8 mouse cellular contexts compared by ENCODE assay signal in genomic region chr13:74564331-74564727, GRCm38 (mm10).
DNase-seq lines count a peak whose midpoint lies in the region; ATAC-seq and TF ChIP-seq lines count a peak whose summit lies in the region.
"Not testable (repeated sequence)": the region's sequence is repeated elsewhere in the genome, so short reads cannot be mapped to it uniquely, and the experiment has no call there.

No protein-coding gene starts in this region.

- TF ChIP-seq CTCF in C2C12 (IDR thresholded peaks at IDR 0.05; ENCODE audit: control insufficient read depth, insufficient read depth, insufficient read length); forebrain, postnatal 0 days (IDR thresholded peaks at IDR 0.05; ENCODE audit: low read depth): not testable (repeated sequence)

- not testable (repeated sequence) for H3K79me3 ChIP-seq in C2C12 (ENCODE audit: low read depth)

- H3K9me3 ChIP-seq in embryonic facial prominence, embryonic 11.5 days (replicated peaks; ENCODE audit: control insufficient read depth, low read length); forebrain, postnatal 0 days (ENCODE audit: low read length); hindbrain, embryonic 11.5 days (ENCODE audit: control insufficient read depth, low read length); kidney, embryonic 15.5 days (replicated peaks); liver, embryonic 13.5 days (replicated peaks); midbrain, embryonic 10.5 days (replicated peaks); neural tube, embryonic 15.5 days (replicated peaks): not testable (repeated sequence)

- H3K27ac ChIP-seq in embryonic facial prominence, embryonic 11.5 days (replicated peaks; ENCODE audit: low read depth, low read length); forebrain, postnatal 0 days (ENCODE audit: low read depth, low read length); hindbrain, embryonic 11.5 days (ENCODE audit: low read depth, low read length): not testable (repeated sequence)
- peak overlapping the region; percentile 93 for H3K27ac ChIP-seq in kidney, embryonic 15.5 days
- H3K27ac ChIP-seq in liver, embryonic 13.5 days, result peak overlapping the region; percentile 81
- H3K27ac ChIP-seq in midbrain, embryonic 10.5 days (replicated peaks), result peak overlapping the region; percentile 89
- H3K27ac ChIP-seq in neural tube, embryonic 15.5 days (replicated peaks), result peak overlapping the region; percentile 68

- 12% methylated on average over 2 of the region's 2 CpGs for WGBS in embryonic facial prominence, embryonic 11.5 days
- 27% methylated on average over 2 of the region's 2 CpGs for WGBS in forebrain, postnatal 0 days
- 24% methylated on average over 2 of the region's 2 CpGs for WGBS in hindbrain, embryonic 11.5 days
- 4% methylated on average over 2 of the region's 2 CpGs for WGBS in kidney, embryonic 15.5 days
- 10% methylated on average over 2 of the region's 2 CpGs for WGBS in liver, embryonic 13.5 days (ENCODE audit: insufficient replicate concordance)
- WGBS in midbrain, embryonic 10.5 days, result 15% methylated on average over 2 of the region's 2 CpGs
- WGBS in neural tube, embryonic 15.5 days, result 12% methylated on average over 2 of the region's 2 CpGs

- not testable (repeated sequence) for H3K36me3 ChIP-seq in C2C12 (ENCODE audit: control insufficient read depth, insufficient read depth); embryonic facial prominence, embryonic 11.5 days (replicated peaks; ENCODE audit: control insufficient read depth, insufficient read depth, low read depth, low read length); forebrain, postnatal 0 days (ENCODE audit: insufficient read depth); hindbrain, embryonic 11.5 days (ENCODE audit: control insufficient read depth, insufficient read depth, low read length); kidney, embryonic 15.5 days; liver, embryonic 13.5 days; midbrain, embryonic 10.5 days; neural tube, embryonic 15.5 days

- peak overlapping the region; percentile 59 for H3K9ac ChIP-seq in embryonic facial prominence, embryonic 11.5 days (replicated peaks; ENCODE audit: low read length)
- H3K9ac ChIP-seq in forebrain, postnatal 0 days, result peak overlapping the region; percentile 46
- H3K9ac ChIP-seq in hindbrain, embryonic 11.5 days (ENCODE audit: low read depth, low read length), result peak overlapping the region; percentile 48; the same call in 1 of the 2 replicates
- H3K9ac ChIP-seq in kidney, embryonic 15.5 days, result peak overlapping the region; percentile 51
- H3K9ac ChIP-seq in liver, embryonic 13.5 days, result peak overlapping the region; percentile 71
- H3K9ac ChIP-seq in neural tube, embryonic 15.5 days (replicated peaks), result peak overlapping the region; percentile 53

- H3K79me2 ChIP-seq in C2C12 (ENCODE audit: control insufficient read depth, insufficient read depth), result peaks cover 18% of the 10 kb centered on the region

- ATAC-seq in embryonic facial prominence, embryonic 11.5 days (replicated peaks; ENCODE audit: insufficient number of reproducible peaks, low FRiP score, low TSS enrichment, low read depth), result peak; percentile 73; the same call in 1 of the 2 replicates
- not testable (repeated sequence) for ATAC-seq in forebrain, postnatal 0 days; hindbrain, embryonic 11.5 days (ENCODE audit: low FRiP score); kidney, embryonic 15.5 days (replicated peaks; ENCODE audit: low FRiP score); liver, embryonic 13.5 days (ENCODE audit: low read depth); neural tube, embryonic 15.5 days (ENCODE audit: low FRiP score)

- H3K27me3 ChIP-seq in C2C12 (ENCODE audit: control insufficient read depth, insufficient read depth, insufficient read length); embryonic facial prominence, embryonic 11.5 days (ENCODE audit: control insufficient read depth, insufficient read depth, low read length); forebrain, postnatal 0 days (ENCODE audit: insufficient read depth, low read length); hindbrain, embryonic 11.5 days (ENCODE audit: control insufficient read depth, insufficient read depth, low read length); kidney, embryonic 15.5 days; liver, embryonic 13.5 days; midbrain, embryonic 10.5 days (ENCODE audit: low read depth, poor library complexity, severe bottlenecking); neural tube, embryonic 15.5 days (replicated peaks): not testable (repeated sequence)

- H3K4me1 ChIP-seq in embryonic facial prominence, embryonic 11.5 days (ENCODE audit: control insufficient read depth, insufficient read depth, low read length); forebrain, postnatal 0 days (ENCODE audit: insufficient read depth); hindbrain, embryonic 11.5 days (replicated peaks; ENCODE audit: control insufficient read depth, insufficient read depth, low read length); kidney, embryonic 15.5 days; liver, embryonic 13.5 days (replicated peaks); midbrain, embryonic 10.5 days; neural tube, embryonic 15.5 days: not testable (repeated sequence)

- H3K4me2 ChIP-seq in embryonic facial prominence, embryonic 11.5 days (ENCODE audit: low read depth, low read length), result peak overlapping the region; percentile 58
- peak overlapping the region; percentile 65 for H3K4me2 ChIP-seq in forebrain, postnatal 0 days (ENCODE audit: low read depth)
- peak overlapping the region; percentile 52 for H3K4me2 ChIP-seq in hindbrain, embryonic 11.5 days (replicated peaks; ENCODE audit: low read depth, low read length)
- peak overlapping the region; percentile 68 for H3K4me2 ChIP-seq in kidney, embryonic 15.5 days
- H3K4me2 ChIP-seq in liver, embryonic 13.5 days, result peak overlapping the region; percentile 69
- H3K4me2 ChIP-seq in neural tube, embryonic 15.5 days, result peak overlapping the region; percentile 68

- not testable (repeated sequence) for H3ac ChIP-seq in C2C12 (ENCODE audit: control insufficient read depth, insufficient read length, low read depth)

- peak overlapping the region; percentile 38 for H3K4me3 ChIP-seq in C2C12 (ENCODE audit: insufficient read depth, poor library complexity, severe bottlenecking)
- H3K4me3 ChIP-seq in embryonic facial prominence, embryonic 11.5 days (ENCODE audit: low read depth, low read length), result peak overlapping the region; percentile 44
- H3K4me3 ChIP-seq in forebrain, postnatal 0 days (ENCODE audit: low read depth, low read length), result peak overlapping the region; percentile 54
- H3K4me3 ChIP-seq in hindbrain, embryonic 11.5 days (ENCODE audit: low read depth, low read length), result peak overlapping the region; percentile 46
- H3K4me3 ChIP-seq in kidney, embryonic 15.5 days (replicated peaks), result peak overlapping the region; percentile 62
- H3K4me3 ChIP-seq in liver, embryonic 13.5 days (replicated peaks), result peak overlapping the region; percentile 66
- H3K4me3 ChIP-seq in midbrain, embryonic 10.5 days, result peak overlapping the region; percentile 63
- H3K4me3 ChIP-seq in neural tube, embryonic 15.5 days (replicated peaks), result peak overlapping the region; percentile 62

- not testable (repeated sequence) for DNase-seq in embryonic facial prominence, embryonic 11.5 days (ENCODE audit: low spot score); forebrain, postnatal 0 days; hindbrain, embryonic 11.5 days (ENCODE audit: low spot score); liver, embryonic 13.5 days; midbrain, embryonic 10.5 days (ENCODE audit: low spot score)
